Mouse (Mus musculus) kidney, adult 2 months (tissue): ENCODE results near the gene Hlx. TPM values are rescaled to one million over a fixed set of nuclear protein-coding genes. Genes with fewer than 3 reads are reported as not detected.

Experiments used
- DNase-seq: peaks from one replicate; pipeline ENCODE4 v3.0.0; 2021
- H3K27ac ChIP-seq: fragments of 200-500 bp; 2 replicates; pipeline ENCODE4 v1.5.1; 2012; ENCODE audit warnings: low read depth, low read length, control low read depth, inconsistent platforms; ENCODE audit not compliant: insufficient read depth
- H3K27me3 ChIP-seq: fragments of 200-500 bp; replicated peaks from 2 replicates; pipeline ENCODE4 v1.6.1; 2012; ENCODE audit warnings: mild to moderate bottlenecking, moderate library complexity, low read length, inconsistent platforms; ENCODE audit not compliant: control insufficient read depth, insufficient read depth
- H3K36me3 ChIP-seq: fragments of 200-500 bp; 2 replicates; pipeline ENCODE4 v1.6.1; 2012; ENCODE audit warnings: mild to moderate bottlenecking, moderate library complexity, low read length, inconsistent platforms; ENCODE audit not compliant: control insufficient read depth, insufficient read depth
- H3K4me1 ChIP-seq: fragments of 200-500 bp; 2 replicates; pipeline ENCODE4 v1.6.1; 2011; ENCODE audit warnings: low read length; ENCODE audit not compliant: control insufficient read depth, insufficient read depth
- H3K4me3 ChIP-seq: fragments of 200-500 bp; 2 replicates; pipeline ENCODE4 v1.5.1; 2011; ENCODE audit warnings: mild to moderate bottlenecking, low read depth, low read length, control low read depth; ENCODE audit not compliant: insufficient read depth
- CTCF ChIP-seq: fragments of 200-500 bp; conservative IDR thresholded peaks from 2 replicates; pipeline ENCODE4 v1.5.1; 2011; ENCODE audit warnings: low read depth, mild to moderate bottlenecking, control low read depth, low read length, moderate library complexity, mixed read lengths; ENCODE audit not compliant: insufficient read depth, insufficient read length
- POLR2A ChIP-seq: fragments of 200-500 bp; IDR thresholded peaks from one replicate; pipeline ENCODE4 v1.6.1; 2011; ENCODE audit warnings: low read depth, low read length, control low read depth
- WGBS: fragments of 180-500 bp; shearing (Covaris S2); methylation state at CpG from one replicate; pipeline ENCODE4 v1.1.7; 2018; 5-methylcytosine and 5-hydroxymethylcytosine counted together
- polyA plus RNA-seq: library from polyadenylated mRNA; depleted of rRNA; stranded (reverse); fragments of >200 nt; gene quantifications from 2 replicates; pipeline ENCODE4 v1.2.3, GENCODE M21; 2012

Gene Hlx
- polyA plus RNA-seq, 1 experiment = 7.4 TPM

- H3K4me1 ChIP-seq = no peaks in the 10 kb centered on the region
- no peak overlapping the region for H3K4me3 ChIP-seq
- H3K27me3 ChIP-seq = peaks cover 9% of the 10 kb centered on the region
- H3K36me3 ChIP-seq = no peaks in the 10 kb centered on the region
- WGBS = 9% methylated on average over 26 of the region's 26 CpGs
- no peak for TF ChIP-seq POLR2A
- no peak for TF ChIP-seq CTCF
- DNase-seq = no peak
- no peak overlapping the region for H3K27ac ChIP-seq
Observed at GRCm38 (mm10) chr1:184720162-184721025, 12.0 kb downstream of the Hlx start.

- 6% methylated on average over 41 of the region's 41 CpGs for WGBS
- peaks cover 6% of the 10 kb centered on the region for H3K27me3 ChIP-seq
- DNase-seq = no peak
- TF ChIP-seq POLR2A (no peak), CTCF (no peak)
- no peak overlapping the region for H3K27ac ChIP-seq
- H3K4me1 ChIP-seq = no peaks in the 10 kb centered on the region
- no peaks in the 10 kb centered on the region for H3K36me3 ChIP-seq
- H3K4me3 ChIP-seq = no peak overlapping the region
Observed at GRCm38 (mm10) chr1:184718261-184719120, 13.9 kb downstream of the Hlx start.

GRCm38 (mm10) chr1:184717691-184718200, 14.7 kb downstream of the Hlx start:
- Histone ChIP-seq H3K27ac (no peak overlapping the region), H3K27me3 (peaks cover 6% of the 10 kb centered on the region), H3K36me3 (no peaks in the 10 kb centered on the region), H3K4me1 (no peaks in the 10 kb centered on the region), H3K4me3 (no peak overlapping the region)
- no peak for DNase-seq
- whole genome bisulfite sequencing = 16% methylated on average over 12 of the region's 12 CpGs
- no peak for TF ChIP-seq CTCF
- no peak for TF ChIP-seq POLR2A

- Histone ChIP-seq H3K36me3 (no peaks in the 10 kb centered on the region), H3K4me1 (no peaks in the 10 kb centered on the region), H3K27me3 (peaks cover 6% of the 10 kb centered on the region), H3K4me3 (no peak overlapping the region), H3K27ac (no peak overlapping the region)
- no peak for TF ChIP-seq POLR2A
- TF ChIP-seq CTCF = no peak
- WGBS = 10% methylated on average over 18 of the region's 18 CpGs
- no peak for DNase-seq
Observed at GRCm38 (mm10) chr1:184717016-184717568, 15.3 kb downstream of the Hlx start.

- H3K4me3 ChIP-seq = no peak overlapping the region
- peaks cover 6% of the 10 kb centered on the region for H3K27me3 ChIP-seq
- 15% methylated on average over 6 of the region's 6 CpGs for WGBS
- no peaks in the 10 kb centered on the region for H3K36me3 ChIP-seq
- H3K4me1 ChIP-seq = no peaks in the 10 kb centered on the region
- no peak for DNase-seq
- TF ChIP-seq CTCF (no peak), POLR2A (no peak)
- H3K27ac ChIP-seq = no peak overlapping the region
Observed at GRCm38 (mm10) chr1:184716117-184716516, 16.3 kb downstream of the Hlx start.

- WGBS = 41% methylated on average over 6 of the region's 6 CpGs
- no peaks in the 10 kb centered on the region for H3K36me3 ChIP-seq
- DNase-seq = no peak
- H3K4me3 ChIP-seq = no peak overlapping the region
- H3K27me3 ChIP-seq = peaks cover 6% of the 10 kb centered on the region
- TF ChIP-seq POLR2A (no peak), CTCF (no peak)
- no peak overlapping the region for H3K27ac ChIP-seq
- H3K4me1 ChIP-seq = no peaks in the 10 kb centered on the region
Observed at GRCm38 (mm10) chr1:184715693-184716092, 16.7 kb downstream of the Hlx start.

GRCm38 (mm10) chr1:184714515-184714914, 17.9 kb downstream of the Hlx start:
- TF ChIP-seq POLR2A = no peak
- TF ChIP-seq CTCF = no peak
- 28% methylated on average over 3 of the region's 3 CpGs for WGBS
- Histone ChIP-seq H3K36me3 (no peaks in the 10 kb centered on the region), H3K27ac (no peak overlapping the region), H3K4me1 (no peaks in the 10 kb centered on the region), H3K27me3 (peaks cover 6% of the 10 kb centered on the region), H3K4me3 (no peak overlapping the region)
- peak; percentile 62 for DNase-seq
